Mouse (Mus musculus) kidney, adult 2 months (tissue): ENCODE data around the gene Zscan4-ps3.
"Not testable (repeated sequence)": the region's sequence is repeated elsewhere in the genome, so short reads cannot be mapped to it uniquely, and the experiment has no call there.

Source experiments
- CTCF ChIP-seq: fragments of 200-500 bp; conservative IDR thresholded peaks from 2 replicates; pipeline ENCODE4 v1.5.1; 2011; ENCODE audit warnings: low read depth, mild to moderate bottlenecking, control low read depth, low read length, moderate library complexity, mixed read lengths; ENCODE audit not compliant: insufficient read depth, insufficient read length
- POLR2A ChIP-seq: fragments of 200-500 bp; IDR thresholded peaks from one replicate; pipeline ENCODE4 v1.6.1; 2011; ENCODE audit warnings: low read depth, low read length, control low read depth

DNA sequence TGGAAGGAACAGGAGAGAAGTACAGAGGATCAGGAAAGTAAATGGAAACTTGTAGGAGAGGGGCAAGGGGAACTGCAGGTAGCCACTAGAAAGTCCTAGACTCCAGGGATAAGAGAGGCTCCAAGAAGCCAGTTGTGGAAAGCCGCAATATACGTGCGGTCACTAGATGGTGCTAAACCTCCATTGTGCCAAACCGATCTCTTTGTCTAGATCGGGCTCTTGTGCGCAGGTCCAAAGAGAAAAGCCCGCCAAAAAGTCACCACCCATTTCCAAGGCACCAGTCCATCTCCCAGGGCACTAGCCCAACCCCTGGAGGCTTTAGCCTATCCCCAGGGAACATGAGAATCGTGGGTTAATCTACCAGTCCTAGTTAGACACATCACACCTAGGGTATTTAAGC, 8.0 kb downstream of the Zscan4-ps3 start:
- 0 out of 2 replicates have a peak, but pooled peaks have one; percentile 8 for TF ChIP-seq CTCF
- not testable (repeated sequence) for TF ChIP-seq POLR2A
